Mouse (Mus musculus): ENCODE measurements around the gene Ctla4.
A peak's percentile ranks its signal among the peaks of the same experiment; 100 is the strongest.

The Ctla4 gene

GRCm38 (mm10) chr1:60886981-60887380, at the start of gene Ctla4:
Ctla4 (plus strand) TSS chr1:60887000.
- no peak for DNase-seq

GRCm38 (mm10) chr1:60839161-60839560, 47.6 kb upstream of the Ctla4 start:
- no peak for DNase-seq

GRCm38 (mm10) chr1:60845318-60846060, 41.3 kb upstream of the Ctla4 start:
- no peak for DNase-seq

GRCm38 (mm10) chr1:60846616-60847275, 40.1 kb upstream of the Ctla4 start:
- no peak for DNase-seq

- no peak for DNase-seq
Measured at GRCm38 (mm10) chr1:60849112-60849511, 37.7 kb upstream of the Ctla4 start.

- no peak for DNase-seq
Measured at GRCm38 (mm10) chr1:60849816-60850215, 37.0 kb upstream of the Ctla4 start.

GRCm38 (mm10) chr1:60851041-60851781, 35.6 kb upstream of the Ctla4 start:
- no peak for DNase-seq

- no peak for DNase-seq
Measured at GRCm38 (mm10) chr1:60852075-60852769, 34.6 kb upstream of the Ctla4 start.

GRCm38 (mm10) chr1:60852770-60853147, 34.0 kb upstream of the Ctla4 start:
- no peak for DNase-seq

GRCm38 (mm10) chr1:60853330-60853956, 33.4 kb upstream of the Ctla4 start:
- no peak for DNase-seq

GRCm38 (mm10) chr1:60853991-60854390, 32.8 kb upstream of the Ctla4 start:
- DNase-seq: no peak

- DNase-seq: no peak
Measured at GRCm38 (mm10) chr1:60857351-60858220, 29.2 kb upstream of the Ctla4 start.

GRCm38 (mm10) chr1:60859159-60859558, 27.6 kb upstream of the Ctla4 start:
- no peak for DNase-seq

GRCm38 (mm10) chr1:60859842-60860241, 27.0 kb upstream of the Ctla4 start:
- no peak for DNase-seq

- peak; percentile 30 to 33 for DNase-seq
Measured at GRCm38 (mm10) chr1:60860357-60860946, 26.3 kb upstream of the Ctla4 start.

GRCm38 (mm10) chr1:60860955-60861354, 25.8 kb upstream of the Ctla4 start:
- peak; percentile 9 to 26 for DNase-seq

GRCm38 (mm10) chr1:60861431-60861830, 25.4 kb upstream of the Ctla4 start:
- DNase-seq: peak in 1 of 2 experiments; percentile 6

- no peak for DNase-seq
Measured at GRCm38 (mm10) chr1:60862510-60862909, 24.3 kb upstream of the Ctla4 start.

GRCm38 (mm10) chr1:60862951-60863461, 23.8 kb upstream of the Ctla4 start:
- DNase-seq: no peak

- DNase-seq: no peak
Measured at GRCm38 (mm10) chr1:60863701-60864100, 23.1 kb upstream of the Ctla4 start.

- no peak for DNase-seq
Measured at GRCm38 (mm10) chr1:60865167-60865566, 21.6 kb upstream of the Ctla4 start.
